Mouse (Mus musculus) kidney, postnatal 14 days (tissue): ENCODE measurements around the gene Yes1.
"Not testable (repeated sequence)": the region's sequence is repeated elsewhere in the genome, so short reads cannot be mapped to it uniquely, and the experiment has no call there.

ENCODE experiments used
- DNase-seq: peaks from one replicate; pipeline ENCODE4 v3.0.0; 2022; ENCODE audit warnings: mixed read lengths

Yes1 gene

GRCm38 (mm10) chr5:32610801-32611340 is at the start of gene Yes1:
Yes1 (plus strand) TSS chr5:32611171.
- peak; percentile 94 for DNase-seq

DNA sequence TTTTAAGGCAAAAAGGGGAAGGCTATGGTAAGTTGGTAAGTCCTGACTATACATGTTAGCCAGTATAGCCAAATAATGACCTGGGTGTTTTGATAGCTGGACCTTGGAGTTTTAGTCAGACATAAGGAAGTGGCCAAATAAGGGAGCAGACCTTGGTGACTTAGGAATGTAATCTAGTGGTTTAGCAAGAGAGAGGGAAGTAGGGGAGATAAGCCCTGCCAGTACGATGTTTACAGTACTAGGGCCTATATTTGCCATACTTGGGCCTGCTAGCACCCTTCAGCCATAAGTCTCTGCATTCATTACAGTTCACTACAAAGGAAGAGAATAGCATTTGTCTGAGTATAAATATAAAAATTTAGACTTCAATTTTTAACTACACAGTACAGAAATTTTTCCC is 46.3 kb upstream of the Yes1 start:
- no peak for DNase-seq

GRCm38 (mm10) chr5:32571802-32572201 is 39.2 kb upstream of the Yes1 start:
- DNase-seq: peak; percentile 8

DNA sequence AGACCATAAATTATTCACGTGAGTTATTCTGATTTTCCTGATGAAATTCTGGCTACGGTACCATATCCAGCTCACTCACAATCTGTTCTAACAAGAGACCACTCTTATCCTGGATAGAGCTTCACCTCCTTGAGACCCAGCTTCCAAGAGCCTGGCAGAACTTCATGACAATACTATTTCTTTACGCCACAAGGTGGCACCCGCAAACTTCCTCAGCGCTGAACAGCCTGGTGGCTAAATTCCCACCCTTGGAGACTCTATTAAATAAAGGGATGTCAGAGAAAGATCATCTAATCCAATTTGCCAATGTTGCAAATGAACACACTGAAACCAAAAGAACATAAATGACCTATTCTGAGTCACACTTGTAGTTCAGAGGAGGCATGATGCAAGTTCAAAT is 22.8 kb upstream of the Yes1 start:
- peak; percentile 76 for DNase-seq

DNA sequence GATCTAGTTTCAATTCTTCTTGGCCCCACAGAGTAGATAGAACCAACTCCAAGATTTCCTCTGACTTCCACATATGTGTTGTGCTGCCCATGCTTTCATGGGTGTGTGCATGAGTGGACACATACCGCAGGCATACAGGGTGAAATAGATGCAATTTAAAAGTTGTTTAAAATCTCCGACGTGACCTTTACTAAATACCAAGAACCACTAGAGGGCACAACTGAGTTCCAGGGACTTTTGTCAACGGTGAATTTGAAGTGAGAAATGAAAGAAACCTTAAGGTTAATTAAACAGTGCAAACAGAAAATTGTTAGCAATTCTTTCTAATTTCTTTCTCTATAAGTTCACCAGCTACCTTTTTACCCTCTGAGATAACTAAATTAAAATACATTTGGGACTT is 17.2 kb upstream of the Yes1 start:
- peak; percentile 33 for DNase-seq

- DNase-seq: peak; percentile 51
These were observed 16.6 kb upstream of the Yes1 start for GRCm38 (mm10) chr5:32594358-32594757.

GRCm38 (mm10) chr5:32605911-32606310 is 5.1 kb upstream of the Yes1 start:
- no peak for DNase-seq

DNA sequence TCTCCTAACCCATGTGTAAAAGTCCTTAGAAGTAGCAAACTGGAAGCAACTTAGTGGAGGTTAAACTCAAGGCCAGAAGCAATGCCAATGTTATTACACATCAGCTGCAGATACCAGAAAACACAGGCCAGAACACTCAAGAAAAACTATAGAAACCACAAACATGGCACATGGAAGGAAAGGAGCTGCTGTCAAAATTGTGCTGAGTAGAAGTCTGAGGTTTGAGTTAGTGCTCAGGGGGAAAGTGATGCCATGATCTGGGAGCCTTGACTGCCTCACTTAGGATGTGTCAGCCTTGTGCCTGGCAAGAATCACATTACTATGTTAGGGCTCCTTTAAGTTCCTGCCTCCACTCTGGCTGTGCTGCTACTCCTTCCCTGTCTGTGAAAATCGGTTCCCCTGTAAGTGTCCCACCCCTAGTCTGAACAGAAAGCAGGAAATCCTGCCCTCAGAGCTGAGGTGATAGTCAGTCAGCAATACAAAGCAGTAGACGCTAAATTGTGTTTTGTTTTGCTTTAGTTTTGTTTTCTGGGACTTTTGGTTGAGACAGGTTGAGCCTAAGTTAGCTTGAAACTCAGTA is 3.1 kb upstream of the Yes1 start:
- peak; percentile 45 for DNase-seq

DNA sequence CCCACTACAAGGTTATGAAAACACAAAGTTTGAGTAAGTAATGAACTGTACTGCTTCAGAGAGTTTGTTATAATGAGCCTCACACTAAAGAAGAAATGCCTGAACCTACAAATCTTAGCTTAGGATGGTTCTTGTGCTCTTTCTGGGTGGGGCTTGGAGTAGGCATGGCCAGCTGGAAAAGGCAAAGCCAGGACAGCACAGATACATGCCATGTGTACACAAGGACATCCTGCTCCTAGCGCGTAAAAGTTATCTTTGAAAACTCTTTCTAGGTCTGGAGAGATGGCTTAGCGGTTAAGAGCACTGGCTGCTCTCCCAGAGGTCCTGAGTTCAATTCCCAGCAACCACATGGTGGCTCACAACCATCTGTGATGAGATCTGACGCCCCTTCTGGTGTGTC is 2.5 kb upstream of the Yes1 start:
- peak; percentile 12 for DNase-seq

- peak; percentile 68 for DNase-seq
These were observed 739 bp upstream of the Yes1 start for GRCm38 (mm10) chr5:32610064-32610800.

GRCm38 (mm10) chr5:32611341-32611961 is 480 bp downstream of the Yes1 start:
- DNase-seq: no peak

- DNase-seq: no peak
These were observed 3.3 kb downstream of the Yes1 start for GRCm38 (mm10) chr5:32614291-32614690.

- no peak for DNase-seq
These were observed 3.7 kb downstream of the Yes1 start for GRCm38 (mm10) chr5:32614691-32615090.

GRCm38 (mm10) chr5:32616489-32616888 is 5.5 kb downstream of the Yes1 start:
- DNase-seq: not testable (repeated sequence)

DNA sequence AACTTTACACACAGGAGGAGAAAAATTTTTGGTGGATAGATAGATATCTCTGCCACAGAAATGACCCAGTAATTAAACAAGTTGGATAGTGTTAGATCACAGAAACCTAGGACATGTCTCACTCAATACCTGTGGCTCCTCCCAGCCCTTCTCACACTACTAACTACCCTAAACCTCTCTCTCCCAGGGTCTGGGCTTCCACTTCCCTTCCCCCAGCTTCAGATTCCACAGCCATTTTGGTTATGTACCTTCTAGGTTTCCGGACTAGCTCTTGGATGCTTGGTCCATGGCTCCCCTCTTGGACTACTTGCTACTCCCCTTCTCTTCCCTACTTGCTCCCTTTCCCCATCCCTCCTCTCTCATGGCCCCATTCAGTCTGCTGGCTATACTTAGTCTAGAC is 6.9 kb downstream of the Yes1 start:
- DNase-seq: no peak

DNA sequence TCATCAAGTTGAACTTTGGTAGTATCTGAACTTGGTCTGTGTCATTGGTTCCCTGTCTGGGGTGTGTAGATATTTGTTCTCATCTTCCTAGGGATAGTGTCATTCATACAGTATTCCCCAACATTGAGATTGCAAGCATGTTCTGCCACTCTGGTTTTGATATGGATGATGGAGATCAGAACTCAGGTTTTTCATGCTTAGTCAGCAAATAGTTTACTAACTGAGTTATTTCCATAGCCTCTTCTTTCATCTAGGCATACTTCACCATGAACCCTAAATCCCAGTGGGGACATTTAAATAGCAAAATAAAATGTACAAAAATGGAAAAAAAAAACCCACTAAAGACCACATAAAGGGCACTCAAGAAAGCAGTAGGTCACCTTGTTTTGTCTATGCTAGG is 12.7 kb downstream of the Yes1 start:
- no peak for DNase-seq

GRCm38 (mm10) chr5:32624777-32625176 is 13.8 kb downstream of the Yes1 start:
- DNase-seq: no peak

- DNase-seq: no peak
These were observed 22.2 kb downstream of the Yes1 start for GRCm38 (mm10) chr5:32633185-32633584.

GRCm38 (mm10) chr5:32657386-32657785 is 46.4 kb downstream of the Yes1 start:
- DNase-seq: no peak

DNA sequence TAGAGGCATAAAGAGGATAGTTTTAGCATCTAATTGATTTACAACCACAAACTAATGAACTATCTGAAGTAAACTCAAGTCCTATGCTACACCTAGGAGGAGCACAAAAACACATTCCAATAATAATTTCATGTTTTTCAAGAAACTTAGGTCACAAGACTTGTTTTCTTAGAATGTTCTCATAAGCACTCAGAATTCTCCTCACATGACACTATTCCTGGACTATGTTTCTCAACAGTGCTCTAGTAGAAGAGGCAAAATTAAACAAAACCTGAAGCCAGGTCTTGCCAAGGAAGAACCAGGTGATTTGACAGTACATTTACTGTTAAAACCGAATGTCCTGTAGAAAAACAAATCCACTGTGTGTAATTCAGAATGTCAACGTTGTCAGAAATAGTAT is 71.5 kb downstream of the Yes1 start:
- no peak for DNase-seq

GRCm38 (mm10) chr5:32693411-32693810 is 82.4 kb downstream of the Yes1 start:
- DNase-seq: no peak

DNA sequence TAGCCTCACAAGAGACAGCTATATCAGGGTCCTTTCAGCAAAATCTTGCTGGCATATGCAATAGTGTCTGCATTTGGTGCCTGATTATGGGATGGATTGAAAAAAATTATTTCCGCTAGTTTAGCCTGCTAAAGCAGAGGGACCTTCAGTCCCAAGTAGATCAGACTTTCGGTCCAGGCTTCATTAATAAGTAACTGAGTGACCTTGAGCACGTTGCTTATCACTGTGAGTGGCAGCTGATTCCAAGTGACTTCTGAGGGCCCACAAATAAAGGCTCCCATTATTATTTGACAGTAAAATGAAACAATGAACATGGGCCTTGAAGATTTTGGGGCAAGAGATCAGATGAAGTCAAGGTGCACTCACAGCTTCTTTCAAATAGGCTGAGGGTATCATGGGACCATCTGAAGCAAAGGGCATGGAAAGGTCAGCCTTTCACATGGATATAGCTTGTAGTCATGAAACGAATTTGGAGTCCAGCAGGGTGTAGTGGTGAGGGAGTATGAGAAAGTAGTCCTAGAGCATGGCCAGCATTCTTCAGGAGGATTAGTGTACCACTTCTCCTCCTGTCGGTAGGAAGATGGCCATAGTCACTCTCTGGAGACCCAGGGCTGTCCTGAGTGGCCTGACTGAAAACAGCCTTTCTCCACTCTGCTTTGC is 86.4 kb downstream of the Yes1 start:
- DNase-seq: no peak

DNA sequence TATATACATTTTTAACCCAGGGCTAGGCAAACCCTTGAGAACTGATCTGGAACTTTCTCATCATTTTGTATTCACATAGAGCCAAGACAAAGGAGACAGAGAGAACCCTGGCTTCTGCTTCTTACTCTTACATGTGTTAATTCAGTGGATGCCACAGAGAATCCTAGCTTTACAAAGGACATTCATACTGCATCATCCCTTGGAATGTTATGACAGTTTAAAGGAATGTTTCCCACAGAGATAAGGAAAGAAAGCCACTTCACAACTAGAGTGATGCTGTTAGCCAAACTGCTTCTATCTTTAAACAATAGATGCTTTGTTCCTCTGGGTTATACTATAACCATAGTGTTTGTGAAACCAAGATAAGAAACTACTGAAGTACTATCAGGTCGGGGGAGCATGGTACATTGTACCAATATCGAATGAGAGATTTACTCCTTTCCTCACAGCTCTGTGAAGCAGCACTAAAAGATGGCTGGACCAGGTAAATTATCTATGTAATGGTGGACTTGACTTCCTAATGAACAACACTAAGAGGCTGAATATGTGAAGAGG is 95.3 kb downstream of the Yes1 start:
- DNase-seq: no peak
